Mouse (Mus musculus): ENCODE measurements around the gene Ivd.

DNA sequence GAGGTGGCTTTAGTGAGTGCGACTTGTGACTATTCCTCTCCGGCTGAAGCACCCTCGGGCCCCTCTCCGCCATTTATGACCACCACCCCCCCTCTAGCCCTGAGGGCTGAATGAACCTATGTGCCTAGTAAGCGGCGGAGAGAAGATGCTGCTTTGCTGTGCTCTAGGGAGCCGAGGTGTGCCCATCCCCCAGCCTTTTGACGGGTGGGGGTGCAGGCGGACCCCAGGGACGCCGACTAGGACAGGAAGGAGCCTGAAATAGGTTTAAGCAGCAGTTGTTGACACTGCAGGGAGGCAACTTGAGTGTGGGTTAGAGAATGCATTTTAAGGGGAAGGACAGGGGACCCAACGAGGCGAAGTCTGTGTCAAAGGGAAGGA lies 35.1 kb downstream of the Ivd start:
- no peak for TF ChIP-seq CTCF (IDR thresholded peaks at IDR 0.05; ENCODE audit: low read depth)
- TF ChIP-seq EP300 (IDR thresholded peaks at IDR 0.05; ENCODE audit: low read depth), result no peak

Data from liver, embryonic 14.5 days (tissue).